Mouse (Mus musculus) ES-E14 (cell line): ENCODE data around the gene Vav1.

Experiments
- MAFK ChIP-seq: IDR thresholded peaks from 2 replicates; pipeline ENCODE4 v1.6.1; 2014; ENCODE audit warnings: mild to moderate bottlenecking, low read depth, low read length, inconsistent platforms; ENCODE audit not compliant: insufficient read depth
- ZC3H11A ChIP-seq: IDR thresholded peaks from 2 replicates; pipeline ENCODE4 v1.6.1; 2012; ENCODE audit warnings: low read depth, mild to moderate bottlenecking, inconsistent platforms, low read length, borderline replicate concordance

- no peak for TF ChIP-seq ZC3H11A
- no peak for TF ChIP-seq MAFK
Measured at GRCm38 (mm10) chr17:57246663-57247392, 32.1 kb upstream of the Vav1 start.
